Mouse (Mus musculus) layer of hippocampus, postnatal 10 days (tissue): ENCODE measurements around the gene Anapc5. TPM values are rescaled to one million over a fixed set of nuclear protein-coding genes. Genes with fewer than 3 reads are reported as not detected.

Experiments
- DNase-seq, 2 experiments: peaks; one replicate each; pipeline ENCODE4 v3.0.0; 2021; ENCODE audit warnings: low spot score in 2 of 2
- total RNA-seq, 2 experiments: library from RNA; stranded (reverse); gene quantifications; 2 replicates each; pipeline ENCODE4 v1.2.3; 2021

The Anapc5 gene
- total RNA-seq, 2 experiments from 2014 or later: 252 to 292 TPM

GRCm38 (mm10) chr5:122800345-122801010 lies 20.7 kb downstream of the Anapc5 start:
- DNase-seq: no peak

- DNase-seq: no peak
Observed at GRCm38 (mm10) chr5:122799379-122800344, 21.5 kb downstream of the Anapc5 start.

DNA sequence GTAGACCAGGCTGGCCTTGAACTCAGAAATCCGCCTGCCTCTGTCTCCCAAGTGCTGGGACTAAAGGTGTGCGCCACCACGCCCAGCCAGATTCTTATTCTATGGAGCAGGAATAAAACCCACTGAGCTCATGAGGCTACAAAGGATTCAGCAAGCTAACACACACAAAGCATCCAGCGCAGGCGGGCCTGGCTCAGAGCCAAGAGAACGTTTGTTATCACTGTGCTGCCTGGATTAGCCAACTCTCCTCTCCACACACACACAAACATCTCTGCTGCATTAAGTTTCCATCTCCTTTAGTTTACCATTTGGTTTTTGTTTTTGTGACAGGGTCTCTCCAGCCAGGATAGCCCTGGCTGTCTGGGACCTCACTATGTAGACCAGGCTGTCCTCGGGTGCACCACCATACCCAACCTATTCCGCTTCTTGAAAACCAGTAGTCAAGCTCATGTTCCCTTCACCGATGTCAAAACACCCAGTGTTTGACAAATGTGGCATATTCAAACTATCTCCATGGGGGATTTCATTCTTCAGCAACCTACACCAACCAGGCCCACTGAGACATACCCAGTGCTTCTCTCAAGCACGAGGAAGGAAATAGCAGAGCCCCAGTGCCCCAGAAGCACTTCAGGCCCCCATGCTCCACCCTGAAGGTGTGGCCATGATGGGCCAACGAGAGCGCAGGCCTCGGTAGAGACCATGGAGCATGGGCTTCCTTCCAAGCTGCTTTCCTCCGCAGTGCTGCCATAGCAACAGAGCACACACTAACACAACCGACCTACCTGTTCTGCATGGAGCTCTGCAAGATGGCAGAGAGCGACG lies 22.4 kb downstream of the Anapc5 start:
- peak; percentile 73 to 82 for DNase-seq

GRCm38 (mm10) chr5:122797866-122798265 lies 23.3 kb downstream of the Anapc5 start:
- DNase-seq: no peak

DNA sequence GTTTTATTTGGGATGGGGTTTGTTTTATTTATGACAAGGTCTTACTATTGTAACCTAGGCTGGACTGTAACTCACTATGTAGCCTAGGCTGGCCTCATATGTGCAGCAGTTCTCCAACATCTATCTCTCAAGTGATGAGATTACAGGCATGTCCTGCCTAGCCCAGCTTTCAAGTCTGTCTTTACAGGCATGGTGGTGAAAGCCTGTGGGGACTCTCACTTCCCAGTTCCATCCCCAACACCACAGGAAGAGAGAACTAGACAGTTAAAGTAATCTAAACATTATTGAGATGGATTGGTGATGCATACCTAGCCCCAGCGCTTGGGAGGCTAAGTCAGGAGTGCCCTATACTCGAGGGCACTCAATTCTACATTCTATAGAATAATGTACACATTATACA lies 32.4 kb downstream of the Anapc5 start:
- no peak for DNase-seq

DNA sequence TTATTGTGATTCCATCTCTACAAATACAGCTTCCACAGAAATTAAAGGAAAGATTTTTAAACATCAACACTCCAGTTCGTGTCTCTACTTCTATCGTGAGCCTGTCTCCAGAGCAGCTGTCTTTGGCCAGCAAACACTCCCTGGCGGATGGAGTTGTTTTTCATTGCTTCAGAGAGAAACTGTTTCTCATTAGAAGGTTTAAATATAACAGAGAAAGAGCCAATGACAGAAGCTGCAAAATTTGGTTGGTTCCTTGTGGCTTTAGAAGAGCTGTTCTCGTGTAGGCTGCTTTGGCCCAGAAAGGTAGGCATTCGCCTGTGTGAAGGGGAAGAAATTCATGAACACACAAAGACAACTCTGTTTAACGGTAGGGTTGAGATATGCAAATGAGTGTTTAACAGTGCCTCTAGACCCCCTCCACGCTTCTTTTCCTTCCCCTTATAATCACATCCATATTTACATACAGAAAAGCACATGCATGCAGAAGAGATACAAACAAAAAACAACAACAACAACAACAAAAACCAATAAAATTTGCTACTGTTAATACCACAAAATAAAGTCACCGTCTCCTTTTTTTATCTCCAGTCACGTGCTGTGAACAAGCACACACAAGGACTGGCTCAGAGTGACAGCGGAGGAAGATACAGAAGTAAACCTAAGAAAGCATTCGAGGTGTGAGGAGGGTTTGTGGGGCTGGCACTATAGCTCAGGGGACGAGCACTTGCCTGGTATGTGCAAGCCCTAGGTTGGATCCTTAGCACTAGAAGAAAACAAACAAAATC lies 34.9 kb downstream of the Anapc5 start:
- no peak for DNase-seq

DNA sequence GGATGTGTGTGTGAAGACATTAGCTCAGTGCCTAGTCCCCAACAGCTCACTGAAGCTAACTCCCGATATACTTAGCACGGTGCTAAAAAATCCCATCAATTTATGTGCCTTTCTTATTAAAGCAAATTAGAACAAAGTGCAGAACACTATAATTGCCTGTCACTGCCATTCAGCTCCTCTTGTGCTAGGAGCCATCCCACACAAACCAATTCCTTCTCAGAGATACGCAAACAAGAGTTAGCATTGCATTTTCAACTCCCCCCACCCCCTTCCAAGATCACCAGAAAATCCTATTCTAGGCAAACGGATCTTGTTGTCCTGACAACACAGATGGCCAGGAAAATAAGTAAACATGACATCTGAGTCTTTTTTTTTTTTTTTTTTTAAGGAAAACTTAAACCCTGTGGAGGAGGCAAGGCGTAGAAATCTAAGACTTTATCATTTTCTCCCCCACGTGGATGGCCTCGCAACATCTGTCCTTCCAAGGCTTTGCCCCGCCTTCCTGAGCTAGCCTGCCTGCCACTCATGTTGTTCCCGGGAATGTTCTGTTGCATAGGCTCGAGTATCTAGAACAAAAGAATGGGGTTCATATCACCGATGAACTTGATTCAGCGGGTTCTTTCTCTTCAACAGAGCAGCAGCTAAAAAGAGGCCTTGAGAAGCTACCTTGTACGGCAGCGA lies 37.3 kb downstream of the Anapc5 start:
- DNase-seq: no peak

GRCm38 (mm10) chr5:122782066-122782465 lies 39.1 kb downstream of the Anapc5 start:
- no peak for DNase-seq

GRCm38 (mm10) chr5:122780791-122781432 lies 40.2 kb downstream of the Anapc5 start:
- no peak for DNase-seq

DNA sequence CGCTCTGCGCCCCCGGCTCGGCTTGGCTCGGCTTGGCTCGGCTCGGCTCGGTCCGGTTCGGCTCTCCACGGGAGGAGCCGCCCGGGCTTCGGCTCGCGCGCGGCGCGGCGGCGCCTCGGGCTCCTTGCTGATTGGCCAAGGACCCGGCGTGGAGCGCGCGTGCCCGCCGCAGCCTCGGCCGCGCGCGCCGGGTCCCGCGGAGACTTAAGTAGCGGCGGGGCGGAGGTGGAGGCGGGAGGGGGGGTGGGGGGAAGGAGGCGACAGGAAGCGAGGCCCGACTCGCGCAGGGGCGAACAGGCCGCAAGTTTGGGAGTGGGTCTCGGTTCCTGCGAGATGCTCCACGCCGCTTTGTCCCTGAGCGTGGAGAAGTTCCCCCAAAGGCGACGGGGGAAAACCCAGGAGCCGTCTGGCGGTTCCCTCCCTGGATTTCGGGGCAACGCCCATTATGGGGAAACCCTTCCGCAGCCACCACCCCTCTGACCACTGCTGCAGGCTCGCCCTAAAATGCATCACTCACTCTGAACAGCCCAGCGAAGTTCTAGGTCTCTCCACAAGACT lies 41.8 kb downstream of the Anapc5 start, which contains the start of gene Camkk2:
Camkk2 (minus strand) TSS at position 133 of the 558 bp plus-strand sequence.
- peak; percentile 76 to 86 for DNase-seq

DNA sequence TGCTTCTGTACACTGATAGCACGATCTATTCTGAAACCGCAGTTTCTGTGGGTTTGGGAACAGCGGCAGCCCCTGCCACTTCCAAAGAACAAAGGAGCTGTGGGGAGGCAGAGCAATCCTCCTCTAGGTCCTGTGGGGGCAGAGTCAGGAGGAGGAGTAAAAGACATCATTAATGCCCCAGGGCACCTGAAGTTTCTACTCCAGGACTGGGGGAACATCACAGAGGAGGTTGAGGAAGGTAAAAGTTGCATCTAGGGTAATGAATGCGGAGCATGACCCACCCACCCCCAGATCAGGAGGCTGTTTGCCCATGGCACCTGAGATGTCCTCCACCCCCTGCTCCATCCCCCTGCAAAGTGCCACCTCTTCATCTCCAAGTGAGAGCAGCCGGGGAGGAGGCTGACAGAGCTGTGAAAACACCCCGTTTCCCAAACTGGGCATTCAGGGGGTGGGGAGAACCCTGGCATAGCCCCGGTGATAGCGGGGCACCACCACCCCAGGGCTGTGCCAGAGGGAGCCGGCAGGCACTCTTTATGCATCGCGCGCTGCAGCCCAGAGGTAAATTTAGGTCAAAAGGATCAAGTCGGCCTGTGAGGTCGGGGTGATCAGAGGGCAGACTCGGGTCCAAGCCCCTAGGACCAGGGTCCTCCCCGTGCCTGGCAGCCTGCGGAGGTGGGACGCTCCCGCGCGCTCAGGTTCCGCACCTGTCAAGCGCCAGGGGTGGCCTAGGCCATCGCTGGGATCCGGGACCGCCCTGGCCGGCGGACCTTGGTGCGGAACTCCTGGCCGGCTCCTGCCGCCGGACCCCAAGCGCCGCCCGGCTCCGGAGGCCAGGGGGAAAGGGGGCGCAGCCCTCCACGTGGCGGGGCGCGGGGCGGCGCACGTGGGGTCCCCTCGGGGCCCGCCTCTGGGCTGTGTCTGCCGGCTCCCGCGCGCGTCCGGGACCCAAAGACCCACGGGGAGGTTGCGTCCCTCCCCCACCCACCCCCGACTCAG lies 42.6 kb downstream of the Anapc5 start:
- DNase-seq: no peak

- DNase-seq: no peak
Observed at GRCm38 (mm10) chr5:122777322-122777721, 43.8 kb downstream of the Anapc5 start.

DNA sequence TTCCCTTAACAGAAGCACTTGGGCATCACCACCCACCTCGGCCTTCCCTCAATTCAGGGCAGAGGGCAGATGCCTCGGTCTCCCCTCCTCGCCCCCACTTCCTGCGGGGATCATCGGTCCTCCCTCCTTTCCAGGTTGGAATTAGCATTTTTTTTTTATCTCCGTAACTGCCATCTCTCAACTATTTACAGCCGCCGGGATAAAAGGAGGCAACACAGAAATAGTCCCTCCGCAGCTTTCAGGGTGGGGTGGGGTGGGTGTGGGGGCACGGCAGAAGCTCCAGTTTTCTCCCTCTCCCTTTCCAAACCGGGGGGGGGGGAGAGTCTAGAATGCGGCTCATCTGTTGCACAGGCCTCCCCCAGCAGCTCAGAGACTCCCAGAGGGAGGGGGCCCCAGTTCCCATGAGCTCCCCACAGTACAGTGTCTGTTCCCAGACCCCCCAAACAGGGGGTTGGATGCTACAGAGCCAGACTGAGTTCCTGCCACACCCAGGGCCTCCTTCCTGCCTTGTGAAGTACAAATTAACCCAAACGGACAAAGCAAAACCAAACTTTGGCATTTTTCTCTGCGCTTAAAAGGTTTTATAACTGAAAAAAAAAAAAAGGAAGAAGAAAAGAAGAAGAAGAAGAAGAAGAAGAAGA lies 45.4 kb downstream of the Anapc5 start:
- no peak for DNase-seq

- DNase-seq: no peak
Observed at GRCm38 (mm10) chr5:122774743-122775611, 46.2 kb downstream of the Anapc5 start.

DNA sequence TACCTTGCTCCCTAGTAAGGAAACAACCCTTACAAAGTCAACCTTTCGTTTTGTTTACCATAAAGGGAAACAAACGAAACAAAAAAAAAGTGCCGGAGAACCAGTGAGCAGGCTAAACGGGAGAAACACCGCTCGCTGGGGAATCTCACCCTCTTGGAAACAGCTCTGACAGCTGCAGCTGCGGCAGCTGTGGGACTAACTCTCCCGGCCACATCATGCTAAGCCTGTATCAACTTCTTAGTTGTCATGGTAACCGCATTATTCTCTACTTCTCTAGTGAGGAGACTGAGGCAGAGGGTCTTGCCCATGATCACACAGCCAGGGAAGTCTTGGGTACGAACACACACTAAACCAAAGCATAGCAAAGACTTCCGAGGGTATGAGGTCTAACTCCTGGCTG lies 47.4 kb downstream of the Anapc5 start:
- no peak for DNase-seq

- DNase-seq: no peak
Observed at GRCm38 (mm10) chr5:122771428-122771827, 49.7 kb downstream of the Anapc5 start.
